Mouse (Mus musculus): ENCODE measurements around the gene Gm7951.
"Not testable (repeated sequence)": the region's sequence is repeated elsewhere in the genome, so short reads cannot be mapped to it uniquely, and the experiment has no call there.

The Gm7951 gene

DNA sequence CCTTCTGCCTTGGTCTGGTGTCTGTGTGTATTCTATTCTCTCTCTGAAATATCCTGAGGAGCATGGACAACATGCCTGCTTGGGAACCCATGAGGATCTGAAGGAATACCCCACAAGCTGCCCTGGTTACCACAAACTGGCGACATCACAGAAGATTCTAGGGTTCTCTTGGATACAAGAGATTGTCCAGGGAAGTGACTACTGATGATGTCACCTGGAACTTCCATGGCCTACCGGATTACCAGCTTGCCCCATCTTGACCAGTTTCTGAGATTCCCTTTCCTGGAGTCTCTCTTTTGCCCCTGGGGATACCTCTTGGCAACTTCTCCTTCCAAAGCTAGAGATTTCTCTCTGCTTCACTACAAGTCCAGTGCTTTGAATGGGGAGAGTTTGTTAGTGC is at the start of gene Gm7951:
Gene Gm7951, minus strand, starts transcription at position 101 of the 400 bp plus-strand sequence.
- DNase-seq (ENCODE audit: low spot score in 2 of 2): not testable (repeated sequence)

DNA sequence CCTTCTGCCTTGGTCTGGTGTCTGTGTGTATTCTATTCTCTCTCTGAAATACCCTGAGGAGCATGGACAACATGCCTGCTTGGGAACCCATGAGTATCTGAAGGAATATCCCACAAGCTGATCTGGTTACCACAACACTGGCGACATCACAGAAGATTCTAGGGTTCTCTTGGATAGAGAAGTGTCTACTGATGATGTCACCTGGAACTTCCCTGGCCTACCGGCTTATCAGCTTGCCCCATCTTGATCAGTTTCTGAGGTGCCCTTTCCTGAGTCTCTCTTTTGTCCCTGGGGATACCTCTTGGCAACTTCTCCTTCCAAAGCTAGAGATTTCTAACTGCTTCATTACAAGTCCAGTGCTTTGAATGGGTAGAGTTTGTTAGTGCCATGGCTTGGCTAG is 45.4 kb upstream of the Gm7951 start, which contains the start of gene Gm17027:
Gene Gm17027, minus strand, starts transcription at position 101 of the 400 bp plus-strand sequence.
- not testable (repeated sequence) for DNase-seq (ENCODE audit: low spot score in 2 of 2)

DNA sequence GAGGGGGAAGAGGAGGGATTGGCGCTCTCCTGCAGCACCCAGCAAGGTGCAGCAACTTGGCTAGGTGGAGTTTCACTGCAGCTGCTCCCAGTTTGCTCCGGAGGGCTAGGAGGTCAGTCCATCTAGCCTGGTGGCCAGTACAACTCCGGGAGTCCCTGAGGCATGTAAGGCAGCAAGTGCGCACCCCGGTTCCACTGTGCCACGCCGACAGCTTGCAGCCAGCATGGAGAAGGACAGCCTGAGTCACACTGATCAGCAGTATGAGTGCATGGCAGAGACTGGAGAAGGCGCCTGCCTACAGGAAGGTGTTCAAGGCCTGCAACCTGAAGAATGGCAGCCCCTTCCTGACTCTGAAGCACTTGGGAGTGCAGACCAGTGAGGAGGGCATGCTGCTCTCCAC is 17.4 kb upstream of the Gm7951 start:
- DNase-seq (ENCODE audit: low spot score in 2 of 2): peak in 1 of 2 experiments; percentile 1

DNA sequence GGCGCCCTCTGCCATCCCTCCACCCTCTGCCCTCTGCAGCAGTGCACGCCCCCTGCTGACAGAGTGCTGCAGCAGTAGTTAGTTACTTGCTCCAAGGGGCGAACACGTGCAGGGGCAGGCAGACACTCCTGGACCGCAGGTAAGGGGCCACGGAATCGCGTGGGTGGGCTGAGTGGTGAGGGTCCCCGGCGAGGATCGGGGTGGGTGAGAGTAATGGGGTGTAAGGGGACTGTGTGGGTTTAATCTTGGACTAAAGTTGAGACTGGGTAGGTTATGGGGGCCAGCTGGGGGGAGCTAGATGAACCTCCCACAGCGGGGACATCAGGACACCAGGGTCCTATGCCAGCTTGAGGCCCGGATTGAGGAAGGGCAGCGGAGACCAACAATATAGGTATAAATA is 16.6 kb upstream of the Gm7951 start:
- DNase-seq (ENCODE audit: low spot score in 2 of 2): peak in 1 of 2 experiments; percentile 0
